Mouse (Mus musculus) urinary bladder, postnatal 36 days (tissue): Measurements from ENCODE around the gene Iqsec1.
"Not testable (repeated sequence)": the region's sequence is repeated elsewhere in the genome, so short reads cannot be mapped to it uniquely, and the experiment has no call there.

Experiments
- DNase-seq, 2 experiments: peaks; one replicate each; pipeline ENCODE4 v3.0.0; 2022; ENCODE audit warnings: low spot score in 2 of 2, mixed read lengths in 1 of 2

Iqsec1 gene

DNA sequence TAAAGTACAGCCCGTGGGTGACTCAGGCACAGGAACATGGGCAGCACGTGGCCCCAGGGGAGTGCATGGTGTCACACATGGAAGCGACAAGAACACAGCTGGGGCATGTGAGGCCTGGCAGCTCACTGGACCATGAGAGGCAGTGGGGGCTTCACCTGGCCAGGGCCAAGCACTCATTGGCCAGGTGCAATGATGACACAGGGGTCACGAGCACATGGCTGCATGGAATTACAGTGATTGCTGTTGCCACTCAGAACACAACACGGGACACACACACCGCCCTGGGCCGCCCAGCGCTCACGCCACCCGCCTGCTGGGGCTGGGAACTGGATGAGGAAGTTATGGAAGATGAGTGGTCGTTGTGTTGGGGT lies 327.5 kb downstream of the Iqsec1 start:
- DNase-seq, result no peak

DNA sequence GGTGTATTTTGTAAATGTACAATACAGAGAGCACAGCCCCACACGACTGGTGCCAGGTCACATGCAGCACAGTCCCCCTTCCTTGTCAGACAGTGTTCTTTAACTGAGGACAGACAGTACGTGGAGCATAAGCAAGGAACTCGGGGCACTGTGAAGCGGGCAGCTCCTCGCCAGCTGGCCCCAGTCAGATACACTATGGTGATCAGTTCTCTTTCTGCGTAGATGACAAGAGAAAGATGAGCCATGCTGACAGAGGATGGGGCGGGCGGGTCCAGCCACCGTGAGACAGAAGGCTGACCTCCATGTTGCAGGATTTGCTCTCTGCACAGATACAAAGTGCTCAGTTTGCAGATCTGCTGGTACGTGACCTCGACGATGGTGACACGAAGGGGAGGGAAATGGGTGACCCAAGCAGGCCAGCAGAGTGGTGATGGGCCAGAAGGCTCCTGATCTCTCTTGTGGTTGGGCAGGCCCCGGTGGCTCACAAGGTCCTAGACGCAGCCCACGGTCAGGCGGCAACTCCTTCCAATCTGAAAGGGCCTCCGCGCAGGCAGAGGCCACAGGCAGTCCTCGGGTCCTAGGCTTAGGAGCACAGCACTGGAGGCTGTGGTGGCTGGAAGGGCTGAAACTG lies 328.0 kb downstream of the Iqsec1 start:
- DNase-seq, result no peak

DNA sequence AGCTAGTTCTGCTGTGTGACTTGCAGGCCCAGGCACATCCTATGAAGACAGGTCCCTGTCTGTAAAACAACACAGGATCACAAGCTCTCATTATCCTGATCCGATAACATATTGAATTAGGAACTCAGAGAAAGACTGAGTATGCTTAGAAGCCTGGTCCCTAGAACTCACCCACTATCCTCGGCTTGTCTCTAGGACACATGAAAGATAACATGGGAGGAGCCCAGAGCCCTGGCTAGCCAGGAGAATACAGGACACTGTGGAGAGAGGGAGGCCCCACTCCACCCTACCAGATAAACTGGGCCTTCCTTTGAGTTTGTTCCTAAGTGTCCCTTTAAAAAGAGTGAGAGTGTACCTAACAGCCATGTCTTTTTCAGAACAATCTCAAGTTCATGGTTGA lies 328.6 kb downstream of the Iqsec1 start:
- DNase-seq, result no peak

GRCm38 (mm10) chr6:90656344-90656850 lies 332.1 kb downstream of the Iqsec1 start:
- DNase-seq, result not testable (repeated sequence)

DNA sequence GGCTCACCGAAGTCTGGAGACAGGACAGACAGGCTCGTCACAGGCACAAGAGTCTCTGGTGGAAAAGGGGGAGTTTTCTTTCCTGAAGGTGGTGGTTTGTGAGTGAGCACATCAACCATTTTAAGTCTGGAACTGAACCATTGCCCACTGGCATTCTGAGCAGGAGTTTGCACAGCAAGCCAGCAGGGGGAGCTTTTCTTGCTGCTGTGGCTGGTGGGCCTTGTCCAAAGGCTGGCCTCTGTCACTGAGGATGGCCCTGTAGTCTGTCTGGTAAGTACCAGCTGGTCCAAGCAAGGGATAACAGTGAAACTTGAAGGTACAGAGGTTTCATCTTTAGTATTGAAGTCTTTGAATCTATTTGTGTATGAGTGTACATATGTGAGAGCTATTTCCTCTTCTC lies 334.7 kb downstream of the Iqsec1 start:
- DNase-seq, result peak; percentile 37 to 45

DNA sequence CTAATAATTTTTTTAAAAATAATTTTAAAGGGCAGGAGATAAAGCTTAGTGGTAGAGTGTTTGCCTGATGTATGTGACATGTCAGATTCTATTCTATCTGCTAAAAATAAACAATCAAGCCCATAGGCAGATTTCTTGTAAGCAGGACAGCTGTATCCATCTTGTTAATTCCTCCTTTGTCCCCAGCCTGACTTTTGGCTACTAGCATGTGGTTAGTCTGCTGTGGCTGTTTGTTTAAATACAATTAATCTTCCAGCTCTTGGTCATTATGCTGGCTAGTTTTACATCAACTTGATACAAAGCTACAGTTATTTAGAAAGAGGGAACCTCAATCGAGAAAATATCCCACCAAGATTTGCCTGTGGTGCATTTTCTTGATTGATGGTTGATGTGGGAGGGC lies 337.9 kb downstream of the Iqsec1 start:
- DNase-seq, result no peak

DNA sequence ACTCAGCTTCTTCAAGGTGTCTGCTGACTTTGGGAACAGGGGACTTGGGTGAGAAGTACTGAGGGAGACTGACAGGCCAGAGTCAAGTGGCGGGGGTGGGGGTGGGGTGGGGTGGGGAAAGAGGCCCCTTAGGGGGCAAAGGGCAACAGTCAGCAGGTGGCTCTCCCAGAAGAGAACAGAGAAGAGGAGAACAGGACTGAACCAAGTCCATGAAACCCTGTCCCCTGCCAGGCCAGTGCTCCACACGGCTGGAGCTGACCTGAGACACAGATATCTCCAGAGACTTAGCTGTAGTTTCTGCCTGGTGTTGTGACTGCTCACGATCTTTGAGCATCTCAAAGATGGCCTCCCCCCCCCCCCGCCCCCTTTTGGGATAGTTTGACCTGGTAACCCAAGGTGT lies 339.2 kb downstream of the Iqsec1 start:
- no peak for DNase-seq

- no peak for DNase-seq
Measured at GRCm38 (mm10) chr6:90648391-90648790, 340.1 kb downstream of the Iqsec1 start.

DNA sequence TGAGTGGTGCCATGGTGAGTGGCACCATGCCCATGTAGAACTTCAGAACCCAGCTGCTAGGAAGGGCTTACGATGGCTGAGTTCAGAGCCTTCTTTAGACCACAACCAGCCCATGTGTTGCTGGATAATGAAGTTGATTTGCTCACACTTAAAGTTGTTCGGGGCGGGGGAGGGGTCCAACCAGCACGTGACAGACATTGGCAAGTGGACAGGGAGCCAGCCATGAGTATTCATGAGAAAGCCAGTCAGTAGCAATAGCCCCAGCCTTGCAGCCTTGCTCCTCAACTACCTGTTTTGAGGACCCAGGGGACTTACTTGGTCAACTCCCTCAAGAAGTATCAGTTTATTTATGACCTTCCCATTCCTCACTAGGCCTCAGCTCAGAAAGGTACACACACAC lies 343.5 kb downstream of the Iqsec1 start:
- no peak for DNase-seq

GRCm38 (mm10) chr6:90643057-90643456 lies 345.4 kb downstream of the Iqsec1 start:
- DNase-seq, result no peak

GRCm38 (mm10) chr6:90635611-90636010 lies 352.9 kb downstream of the Iqsec1 start:
- no peak for DNase-seq

DNA sequence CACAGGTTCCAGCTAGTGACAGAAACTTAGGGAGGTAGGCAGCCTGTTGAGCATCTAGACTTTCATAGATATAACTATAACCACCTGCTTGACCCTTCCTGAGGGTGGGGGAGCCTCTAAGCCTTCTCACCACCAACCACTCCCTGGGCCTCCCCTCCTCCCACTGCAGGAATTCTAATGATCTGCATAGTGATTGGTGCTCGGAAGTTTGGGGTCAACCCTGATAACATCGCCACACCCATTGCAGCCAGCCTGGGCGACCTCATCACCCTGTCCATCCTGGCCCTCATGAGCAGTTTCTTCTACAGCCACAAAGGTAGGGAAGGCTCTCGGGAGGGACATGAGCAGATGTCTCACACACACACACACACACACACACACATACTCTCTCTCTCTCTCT lies 353.4 kb downstream of the Iqsec1 start:
- no peak for DNase-seq

DNA sequence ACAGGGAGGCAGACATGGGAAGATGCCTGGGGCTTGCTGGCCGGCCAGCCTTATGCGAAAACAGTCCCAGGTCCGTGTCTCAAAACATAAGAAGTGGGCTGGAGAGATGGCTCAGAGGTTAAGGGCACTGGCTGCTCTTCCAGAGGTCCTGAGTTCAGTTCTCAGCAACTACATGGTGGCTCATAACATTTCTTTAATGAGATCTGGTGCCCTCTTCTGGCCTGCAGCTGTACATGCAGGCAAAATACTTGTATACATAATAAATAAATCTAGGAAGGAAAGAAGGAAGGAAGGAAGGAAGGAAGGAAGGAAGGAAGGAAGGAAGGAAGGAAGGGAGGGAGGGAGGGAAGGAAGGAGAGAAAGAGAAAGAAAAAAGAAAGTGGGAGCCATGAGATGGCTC lies 356.0 kb downstream of the Iqsec1 start:
- not testable (repeated sequence) for DNase-seq

- DNase-seq, result no peak
Measured at GRCm38 (mm10) chr6:90630427-90630826, 358.1 kb downstream of the Iqsec1 start.

GRCm38 (mm10) chr6:90629506-90629905 lies 359.0 kb downstream of the Iqsec1 start:
- DNase-seq, result no peak

GRCm38 (mm10) chr6:90627556-90627955 lies 360.9 kb downstream of the Iqsec1 start:
- no peak for DNase-seq

- no peak for DNase-seq
Measured at GRCm38 (mm10) chr6:90625207-90625994, 363.1 kb downstream of the Iqsec1 start.

GRCm38 (mm10) chr6:90624733-90625132 lies 363.8 kb downstream of the Iqsec1 start:
- DNase-seq, result peak; percentile 20 to 38

DNA sequence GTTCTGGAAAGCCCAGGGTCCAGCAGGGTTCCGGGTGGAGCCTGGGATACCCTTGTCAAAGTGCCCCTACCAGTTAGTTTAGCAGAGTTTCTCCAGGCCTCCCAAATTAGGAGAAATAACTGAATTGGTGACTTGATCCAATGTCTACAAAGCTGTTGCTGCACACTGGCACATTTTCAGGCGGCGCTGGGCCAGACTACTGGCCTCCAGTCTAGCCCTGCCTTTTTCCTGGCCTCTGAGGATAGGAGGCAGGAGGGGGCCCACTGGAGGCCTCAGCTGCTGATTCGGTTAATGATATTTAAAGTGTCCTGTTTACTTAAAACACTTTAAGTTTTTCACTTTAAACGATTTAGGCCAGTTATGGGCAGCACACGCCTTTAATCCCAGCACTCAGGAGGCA lies 364.3 kb downstream of the Iqsec1 start:
- DNase-seq, result peak; percentile 28 to 80

DNA sequence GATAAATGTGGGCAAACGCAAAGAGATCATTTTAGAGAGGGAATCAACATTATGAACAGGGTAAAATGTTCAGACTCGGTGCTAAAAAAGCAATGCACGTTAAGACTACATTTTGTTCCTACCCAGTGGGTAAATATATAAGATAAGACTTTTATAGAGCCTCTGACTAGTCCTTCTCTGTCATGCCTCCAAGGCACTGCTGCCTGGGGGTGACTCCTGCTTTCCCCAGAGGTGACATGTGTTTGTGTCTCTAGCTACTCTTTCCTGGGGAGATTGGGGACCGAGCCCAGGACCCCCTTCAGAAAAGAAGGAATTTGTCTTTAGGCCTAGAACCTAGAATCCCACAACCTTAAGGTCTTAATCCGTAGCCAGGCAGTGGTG lies 365.0 kb downstream of the Iqsec1 start:
- no peak for DNase-seq

DNA sequence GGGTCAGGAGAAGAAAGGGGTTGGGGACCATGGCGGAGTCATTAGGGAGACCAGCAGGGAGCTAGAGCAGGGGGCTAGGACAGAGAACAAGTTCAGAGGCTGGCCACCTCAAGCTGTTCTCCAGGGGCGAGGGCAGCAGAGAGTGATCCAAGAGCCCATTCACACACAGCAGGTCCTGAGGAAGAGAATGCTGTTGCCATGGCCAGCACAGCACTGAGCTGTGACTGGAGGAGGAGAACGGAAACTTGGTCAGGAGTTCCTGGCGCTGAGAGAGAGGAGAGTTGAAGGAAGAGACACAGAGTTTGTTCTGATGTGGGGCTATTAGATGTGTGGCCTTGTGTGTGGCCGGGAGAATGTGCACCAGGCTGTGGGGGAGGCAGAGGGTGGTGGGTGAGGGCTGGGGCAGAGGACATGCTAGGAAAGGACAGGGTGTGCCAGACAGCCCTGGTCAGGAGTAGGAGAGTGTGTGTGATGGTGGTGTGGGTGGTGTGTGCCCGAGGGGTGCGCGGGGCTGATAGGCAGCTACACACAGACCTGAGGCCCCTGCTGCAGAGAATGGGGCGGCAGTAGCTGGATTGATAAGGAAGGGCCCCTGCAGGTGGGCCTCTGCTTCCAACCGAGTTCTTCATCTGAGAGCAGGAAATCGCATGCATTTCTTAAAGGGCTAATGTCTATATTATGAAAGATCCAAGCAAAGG lies 365.6 kb downstream of the Iqsec1 start:
- DNase-seq, result no peak

- no peak for DNase-seq
Measured at GRCm38 (mm10) chr6:90621584-90621890, 366.9 kb downstream of the Iqsec1 start.
